Comparison of ENCODE assay signal across 8 mouse cellular contexts in genomic region chr7:80641497-80641896, GRCm38 (mm10). TPM values are rescaled to one million over a fixed set of nuclear protein-coding genes. Genes with fewer than 3 reads are reported as not detected.
A peak's percentile ranks its signal among the peaks of the same experiment; 100 is the strongest.
DNase-seq lines count a peak whose midpoint lies in the region; ATAC-seq and TF ChIP-seq lines count a peak whose summit lies in the region.

No protein-coding gene starts in this region.

- H3K79me2 ChIP-seq in macrophage (ENCODE audit: inconsistent target), result peaks cover 65% of the 10 kb centered on the region; the same call in 1 of the 2 replicates

- H3K9me3 ChIP-seq in G1E (replicated peaks), result no peaks in the 10 kb centered on the region
- no peaks in the 10 kb centered on the region for H3K9me3 ChIP-seq in hindbrain, embryonic 12.5 days (replicated peaks)

- ATAC-seq in G1E (ENCODE audit: extremely low read depth, insufficient number of reproducible peaks, low FRiP score, poor library complexity, severe bottlenecking), result peak; percentile 72
- peak; percentile 74; the same call in 1 of the 2 replicates for ATAC-seq in hindbrain, embryonic 12.5 days (ENCODE audit: low FRiP score)
- ATAC-seq in megakaryocyte-erythroid progenitor cell, adult 5-6 weeks (replicated peaks; ENCODE audit: low FRiP score, low TSS enrichment, poor library complexity, severe bottlenecking), result no peak

- TF ChIP-seq CTCF in G1E (IDR thresholded peaks at IDR 0.05; ENCODE audit: low read depth, low read length), result no peak

- intact Hi-C loops in gastrocnemius, postnatal 14 days (cut with DNase I; ENCODE audit: low total_unique reads), result no loop called here
- intact Hi-C loops in gastrocnemius, postnatal 36 days (cut with DNase I), result loop anchor here (5.0 kb wide), 1 partner anchor 46 kb away; the partner anchor contains the start of gene Crtc3

- H3K9ac ChIP-seq in hindbrain, embryonic 12.5 days, result no peak overlapping the region

- H3K27me3 ChIP-seq in G1E (ENCODE audit: insufficient read depth, low read length), result no peaks in the 10 kb centered on the region
- no peaks in the 10 kb centered on the region for H3K27me3 ChIP-seq in hindbrain, embryonic 12.5 days

- no peak overlapping the region; the same call in 1 of the 2 replicates for H3K4me3 ChIP-seq in G1E (ENCODE audit: low read depth, low read length)
- no peak overlapping the region for H3K4me3 ChIP-seq in hindbrain, embryonic 12.5 days
- H3K4me3 ChIP-seq in macrophage (ENCODE audit: inconsistent target), result no peak overlapping the region

- peak overlapping the region; percentile 31; the same call in 1 of the 2 replicates for H3K27ac ChIP-seq in hindbrain, embryonic 12.5 days
- H3K27ac ChIP-seq in macrophage, result peak overlapping the region; percentile 62

- peaks cover 94% of the 10 kb centered on the region for H3K4me1 ChIP-seq in G1E (ENCODE audit: insufficient read depth, low read depth, low read length)
- H3K4me1 ChIP-seq in hindbrain, embryonic 12.5 days, result peaks cover 28% of the 10 kb centered on the region

- 22% methylated on average over 4 of the region's 4 CpGs for WGBS in hindbrain, embryonic 12.5 days
- 3% methylated on average over 4 of the region's 4 CpGs for WGBS in macrophage (ENCODE audit: missing documents)

- no peak overlapping the region for H3K4me2 ChIP-seq in hindbrain, embryonic 12.5 days (replicated peaks)

- H3K36me3 ChIP-seq in G1E (replicated peaks) (peaks cover 38% of the 10 kb centered on the region), macrophage (ENCODE audit: inconsistent target) (no peaks in the 10 kb centered on the region)
- H3K36me3 ChIP-seq in hindbrain, embryonic 12.5 days, result no peaks in the 10 kb centered on the region

- peak; percentile 36 for DNase-seq in gastrocnemius, postnatal 14 days
- DNase-seq in gastrocnemius, postnatal 36 days, result no peak
- peak; percentile 64 for DNase-seq in G1E (ENCODE audit: low spot score)
- DNase-seq in adrenal gland, postnatal 36 days, result no peak
- no peak for DNase-seq in urinary bladder, adult 18-20 months (ENCODE audit: low spot score in 2 of 2)

RNA-seq across cellular contexts. Expression of gene Crtc3, which starts 47.2 kb away (rescaled TPM):
- 10 to 100 TPM; 14.7 to 15.3 TPM for total RNA-seq in gastrocnemius, postnatal 14 days (2021)
- total RNA-seq in gastrocnemius, postnatal 36 days (2021), result 10 to 100 TPM; 10.2 to 10.3 TPM
- total RNA-seq in G1E (2014; fragmentation: Nextera tagmentation), result 71.9 and 98.5 TPM in 2 replicates
- total RNA-seq in G1E (2017), result 12.3 and 13.6 TPM in 2 replicates
- polyA plus RNA-seq in G1E (2012), result 25.6 and 34.4 TPM in 2 replicates
- 13.8 and 15.3 TPM in 2 replicates for polyA plus RNA-seq in hindbrain, embryonic 12.5 days (2016; fragmentation: Nextera tagmentation; extraction: Ambion mirVana)
- total RNA-seq in macrophage (2018; cell fraction: chromatin; rRNA removed), result 10 to 100 TPM; 25.8 to 70.8 (median 50.4) TPM
- total RNA-seq in macrophage (2018; cell fraction: cytosol; rRNA removed), result 10 to 100 TPM in 22 of 26 experiments, 1 to 10 TPM in 4; 8.8 to 17.2 (median 12.5) TPM
- total RNA-seq in macrophage (2018; cell fraction: nucleus; rRNA removed), result 10 to 100 TPM; 11.8 to 43.9 (median 26.0) TPM
- polyA plus RNA-seq in macrophage (2018), result 9.6 to 16.5 TPM (median 11.3 TPM) in 3 replicates
- 10 to 100 TPM; 25.0 to 31.2 TPM for total RNA-seq in adrenal gland, postnatal 36 days (2021)
- 29.1 and 29.3 TPM in 2 replicates for total RNA-seq in megakaryocyte-erythroid progenitor cell, adult 5-6 weeks (2014; fragmentation: Nextera tagmentation)
- total RNA-seq in megakaryocyte-erythroid progenitor cell, adult 5-6 weeks (2017), result 8.2 and 14.8 TPM in 2 replicates

Comparison
In these comparisons a context has a peak if more than half of its experiments do, and no peak if none do; other contexts are left out.
1. DNase-seq: peak in gastrocnemius, postnatal 14 days (single experiment) and G1E (single experiment); none in gastrocnemius, postnatal 36 days (0 of 2), adrenal gland, postnatal 36 days (0 of 2) and urinary bladder, adult 18-20 months (0 of 2).